Mouse (Mus musculus) CH12.LX (cell line): Measurements from ENCODE around the gene Ufl1. TPM values are rescaled to one million over a fixed set of nuclear protein-coding genes. Genes with fewer than 3 reads are reported as not detected.
A peak's percentile ranks its signal among the peaks of the same experiment; 100 is the strongest.

Experiments used
- DNase-seq: peaks from one replicate; pipeline ENCODE4 v3.0.0-alpha.2; 2013; ENCODE audit errors: extremely low read depth
- H3K27ac ChIP-seq: 2 replicates; pipeline ENCODE4 v1.5.1; 2012; ENCODE audit warnings: low read depth, mild to moderate bottlenecking, control low read depth, moderate library complexity; ENCODE audit not compliant: insufficient read depth
- H3K27me3 ChIP-seq: replicated peaks from 2 replicates; pipeline ENCODE3; 2012; ENCODE audit warnings: inconsistent platforms
- H3K36me3 ChIP-seq, 2 experiments: replicated peaks in 1 of 2; 2 replicates each; pipeline versions ENCODE3 to v1.6.1; 2012; ENCODE audit warnings: inconsistent platforms in 1 of 2, low read length in 1 of 2, mild to moderate bottlenecking in 1 of 2, mixed read lengths in 1 of 2, moderate library complexity in 1 of 2; ENCODE audit not compliant: control insufficient read depth in 1 of 2, insufficient read depth in 1 of 2
- H3K4me1 ChIP-seq, 2 experiments: 2 replicates each; pipeline ENCODE4 v1.6.1; 2012; ENCODE audit warnings: inconsistent platforms in 1 of 2, moderate library complexity in 1 of 2; ENCODE audit not compliant: insufficient read depth in 2 of 2, control insufficient read depth in 1 of 2
- H3K4me2 ChIP-seq: 2 replicates; pipeline ENCODE4 v1.6.1; 2012; ENCODE audit warnings: low read depth, mild to moderate bottlenecking, control low read depth; ENCODE audit not compliant: poor library complexity, insufficient read depth, severe bottlenecking
- H3K4me3 ChIP-seq, 3 experiments: fragments of 150-350 bp in 1 of 3; sonication (generic) in 1 of 3; replicated peaks in 1 of 3; 2 replicates each; pipeline versions ENCODE3 to v1.5.1; 2011 to 2012; ENCODE audit warnings: low read depth in 2 of 3, low read length in 2 of 3, mild to moderate bottlenecking in 2 of 3, moderate library complexity in 2 of 3, control low read depth in 1 of 3, improper control_type of control experiment in 1 of 3, inconsistent platforms in 1 of 3, mixed read lengths in 1 of 3; ENCODE audit not compliant: poor library complexity in 1 of 3
- H3K79me2 ChIP-seq: replicated peaks from 2 replicates; pipeline ENCODE4 v1.6.1; 2012; ENCODE audit warnings: mild to moderate bottlenecking, moderate library complexity; ENCODE audit not compliant: control insufficient read depth, poor library complexity, insufficient read depth, severe bottlenecking; ENCODE audit errors: extremely low read depth
- H3K9ac ChIP-seq: 2 replicates; pipeline ENCODE4 v1.6.1; 2012; ENCODE audit warnings: low read depth, mild to moderate bottlenecking, control low read depth, moderate library complexity; ENCODE audit not compliant: insufficient read depth
- H3K9me3 ChIP-seq: replicated peaks from 2 replicates; pipeline ENCODE3; 2012; ENCODE audit warnings: low read length, inconsistent platforms, mixed read lengths
- CTCF ChIP-seq, 2 experiments: IDR thresholded peaks in 1 of 2; conservative IDR thresholded peaks in 1 of 2; 2 replicates each; pipeline ENCODE4 v1.5.1; 2011 to 2012; ENCODE audit warnings: low read depth in 2 of 2, low read length in 2 of 2, improper control_type of control experiment in 1 of 2, inconsistent platforms in 1 of 2, mild to moderate bottlenecking in 1 of 2, moderate library complexity in 1 of 2
- E2F4 ChIP-seq: IDR thresholded peaks from 2 replicates; pipeline ENCODE4 v1.6.1; 2011; ENCODE audit warnings: low read depth, low read length, improper control_type of control experiment; ENCODE audit not compliant: insufficient replicate concordance
- IRF4 ChIP-seq: IDR thresholded peaks from 2 replicates; pipeline ENCODE4 v1.6.1; 2014; ENCODE audit warnings: low read depth, mild to moderate bottlenecking, inconsistent platforms, low read length, improper control_type of control experiment
- KAT2A ChIP-seq: IDR thresholded peaks from 2 replicates; pipeline ENCODE4 v1.6.1; 2012; ENCODE audit warnings: low read length, improper control_type of control experiment, inconsistent platforms; ENCODE audit not compliant: insufficient replicate concordance
- MAFK ChIP-seq: IDR thresholded peaks from 2 replicates; pipeline ENCODE4 v1.6.1; 2011; ENCODE audit warnings: low read length, improper control_type of control experiment; ENCODE audit not compliant: insufficient replicate concordance
- MAZ ChIP-seq: IDR thresholded peaks from 2 replicates; pipeline ENCODE4 v1.6.1; 2012; ENCODE audit warnings: low read depth, mild to moderate bottlenecking, inconsistent platforms, low read length, improper control_type of control experiment, moderate library complexity
- RAD21 ChIP-seq: IDR thresholded peaks from 2 replicates; pipeline ENCODE4 v1.6.1; 2011; ENCODE audit warnings: low read depth, mild to moderate bottlenecking, low read length, improper control_type of control experiment, moderate library complexity
- SIN3A ChIP-seq: IDR thresholded peaks from 2 replicates; pipeline ENCODE4 v1.6.1; 2012; ENCODE audit warnings: low read length, improper control_type of control experiment, inconsistent platforms
- TCF12 ChIP-seq: IDR thresholded peaks from 2 replicates; pipeline ENCODE4 v1.6.1; 2014; ENCODE audit warnings: low read depth, mild to moderate bottlenecking, inconsistent platforms, low read length, improper control_type of control experiment
- UBTF ChIP-seq: IDR thresholded peaks from 2 replicates; pipeline ENCODE4 v1.6.1; 2012; ENCODE audit warnings: low read depth, mild to moderate bottlenecking, inconsistent platforms, low read length, improper control_type of control experiment, moderate library complexity
- USF1 ChIP-seq: IDR thresholded peaks from 2 replicates; pipeline ENCODE4 v1.6.1; 2014; ENCODE audit warnings: low read depth, mild to moderate bottlenecking, inconsistent platforms, low read length, improper control_type of control experiment
- USF2 ChIP-seq: conservative IDR thresholded peaks from 2 replicates; pipeline ENCODE4 v1.6.1; 2011; ENCODE audit warnings: low read depth, low read length, improper control_type of control experiment
- ZC3H11A ChIP-seq: IDR thresholded peaks from 2 replicates; pipeline ENCODE4 v1.6.1; 2012; ENCODE audit warnings: low read depth, mild to moderate bottlenecking, inconsistent platforms, low read length, improper control_type of control experiment
- ZMIZ1 ChIP-seq: IDR thresholded peaks from 2 replicates; pipeline ENCODE4 v1.6.1; 2012; ENCODE audit warnings: low read depth, mild to moderate bottlenecking, inconsistent platforms, low read length, improper control_type of control experiment
- dilution Hi-C: fragments of 300-500 bp; cut with MboI; formaldehyde crosslinking; loops from 2 replicates; pipeline ENCODE4 v1.14.3; 2020; ENCODE audit warnings: low sequenced_read_pairs; ENCODE audit not compliant: extremely low pct_unique_long_range_greater_than_20kb, extremely low pct_ligation_motif_present
- in situ Hi-C: fragments of 300-500 bp; cut with MboI; formaldehyde crosslinking; loops from 3 replicates; pipeline ENCODE4 v1.14.3; 2019; ENCODE audit warnings: low sequenced_read_pairs, low pct_ligation_motif_present, low pct_unique_long_range_greater_than_20kb, mixed read lengths
- polyA plus RNA-seq: library from polyadenylated mRNA; unstranded; fragments of >175 nt; gene quantifications from 2 replicates; pipeline ENCODE4 v1.2.1, GENCODE M21; 2012; ENCODE audit warnings: low read depth; ENCODE audit not compliant: insufficient read length
- total RNA-seq, 2 experiments: library from RNA; depleted of rRNA; stranded (reverse); fragments of 300-350 nt in 1 of 2; fragments of >200 nt in 1 of 2; gene quantifications; 2 replicates each; pipeline ENCODE4 v1.2.3; 2012 to 2014

The Ufl1 gene
- total and polyA plus RNA-seq, 3 experiments, result 18.1 to 27.9 (median 21.8) TPM

DNA sequence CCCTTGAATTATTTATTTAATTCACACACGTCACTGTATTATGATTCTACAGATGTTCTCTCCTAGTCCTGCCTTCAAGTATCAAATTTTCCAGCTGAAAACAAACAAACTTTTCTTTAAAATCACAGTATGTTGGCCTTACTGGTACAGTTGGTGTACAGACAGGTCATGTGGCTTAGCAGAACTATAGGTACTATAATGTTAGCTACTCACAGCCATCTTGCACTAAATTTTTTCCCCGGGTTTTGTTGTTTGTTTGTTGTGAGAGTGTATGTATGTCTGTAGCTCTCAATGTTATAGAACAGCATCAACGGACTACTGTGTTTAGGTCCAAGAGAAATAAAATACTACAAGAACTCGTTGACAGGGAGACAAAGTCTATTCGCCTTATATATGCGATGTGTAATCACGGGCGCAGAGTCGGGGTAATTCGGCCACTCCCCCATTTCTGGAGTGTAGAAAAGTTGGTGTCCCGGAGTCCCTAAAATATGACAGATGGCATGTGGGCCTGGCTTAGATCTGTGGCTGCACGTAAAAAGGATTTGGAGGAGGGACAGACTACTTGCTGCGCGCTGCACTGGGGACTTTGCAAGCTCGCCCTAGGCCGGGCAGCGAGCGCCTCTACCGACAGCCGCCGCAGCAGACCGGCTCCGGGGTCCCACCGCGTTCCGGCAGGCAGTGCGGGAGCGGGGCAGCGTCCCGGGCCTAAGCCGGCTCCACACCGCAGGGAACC lies 517 bp downstream of the Ufl1 start:
- dilution Hi-C loops, result no loop called here
- Histone ChIP-seq H3K9me3 (peaks cover 2% of the 10 kb centered on the region), H3K36me3 (peaks cover 16 to 30% of the 10 kb centered on the region in 2 experiments), H3K27ac (peak overlapping the region; percentile 79), H3K79me2 (peaks cover 6% of the 10 kb centered on the region; the same call in 1 of the 2 replicates), H3K4me1 (peaks cover 3 to 10% of the 10 kb centered on the region in 2 experiments; a peak in 3 of 4 replicates), H3K4me3 (peak overlapping the region; percentile 77 to 96 (median 93)), H3K27me3 (no peaks in the 10 kb centered on the region), H3K4me2 (peak overlapping the region; percentile 73; the same call in 1 of the 2 replicates), H3K9ac (peak overlapping the region; percentile 94)
- TF ChIP-seq USF2 (no peak), UBTF (peak; percentile 71; the same call in 1 of the 2 replicates), CTCF (conservative IDR thresholded peaks at IDR 0.05 in 1 of 2, IDR thresholded peaks at IDR 0.05 in 1 of 2; ENCODE audit: low read depth in 2 of 2, low read length in 2 of 2) (peak in 1 of 2 experiments; percentile 32; a peak in 2 of 4 replicates), SIN3A (peak; percentile 18; the same call in 1 of the 2 replicates)
- DNase-seq, result peak; percentile 51
- in situ Hi-C loops, result no loop called here

- H3K27ac ChIP-seq, result no peak overlapping the region
- no peak for TF ChIP-seq USF1
- peak; percentile 89 for TF ChIP-seq MAFK
- no peaks in the 10 kb centered on the region for H3K27me3 ChIP-seq
- H3K36me3 ChIP-seq, result peaks cover 49 to 86% of the 10 kb centered on the region in 2 experiments
- H3K4me2 ChIP-seq, result no peak overlapping the region
- peaks cover 2% of the 10 kb centered on the region for H3K9me3 ChIP-seq
- H3K9ac ChIP-seq, result no peak overlapping the region
- no peak for DNase-seq
- peaks cover 0 to 26% of the 10 kb centered on the region in 2 experiments; a peak in 3 of 4 replicates for H3K4me1 ChIP-seq
- in situ Hi-C loops (no loop called here), dilution Hi-C loops (no loop called here)
- H3K79me2 ChIP-seq, result no peaks in the 10 kb centered on the region
- H3K4me3 ChIP-seq, result no peak overlapping the region
Measured at GRCm38 (mm10) chr4:25272861-25273627, 8.6 kb downstream of the Ufl1 start.

- Histone ChIP-seq H3K27ac (no peak overlapping the region), H3K36me3 (peaks cover 50 to 86% of the 10 kb centered on the region in 2 experiments), H3K79me2 (no peaks in the 10 kb centered on the region), H3K4me1 (peaks cover 0 to 33% of the 10 kb centered on the region in 2 experiments; a peak in 3 of 4 replicates), H3K27me3 (no peaks in the 10 kb centered on the region), H3K9me3 (no peaks in the 10 kb centered on the region), H3K4me2 (no peak overlapping the region), H3K9ac (no peak overlapping the region), H3K4me3 (no peak overlapping the region)
- TF ChIP-seq RAD21 (no peak), TCF12 (no peak), ZC3H11A (no peak), MAZ (no peak), ZMIZ1 (no peak), IRF4 (no peak), KAT2A (no peak), E2F4 (no peak)
- dilution Hi-C loops, result no loop called here
- peak; percentile 50 for DNase-seq
- in situ Hi-C loops, result no loop called here
Measured at GRCm38 (mm10) chr4:25271926-25272325, 9.7 kb downstream of the Ufl1 start.
